Mouse (Mus musculus) midbrain, embryonic 15.5 days (tissue): ENCODE results near the gene Mdp1. TPM values are rescaled to one million over a fixed set of nuclear protein-coding genes. Genes with fewer than 3 reads are reported as not detected.

Experiments used
- ATAC-seq: fragments of 200-750 bp; cut with Nextera tagmentation; replicated peaks from 2 replicates; pipeline ENCODE4 v1.8.0; 2017; ENCODE audit warnings: moderate TSS enrichment
- H3K27ac ChIP-seq: fragments of 300-500 bp; sonication (generic); 2 replicates; pipeline ENCODE4 v1.5.1; 2015; ENCODE audit warnings: mild to moderate bottlenecking, inconsistent platforms
- H3K27me3 ChIP-seq: fragments of 300-500 bp; sonication (generic); replicated peaks from 2 replicates; pipeline ENCODE4 v1.6.1; 2015; ENCODE audit warnings: inconsistent platforms
- H3K36me3 ChIP-seq: fragments of 300-500 bp; sonication (generic); replicated peaks from 2 replicates; pipeline ENCODE4 v1.6.1; 2015; ENCODE audit warnings: inconsistent platforms
- H3K4me1 ChIP-seq: fragments of 300-500 bp; sonication (generic); 2 replicates; pipeline ENCODE4 v1.6.1; 2015; ENCODE audit warnings: inconsistent platforms
- H3K4me2 ChIP-seq: fragments of 300-500 bp; sonication (generic); 2 replicates; pipeline ENCODE4 v1.6.1; 2015; ENCODE audit warnings: inconsistent platforms, mild to moderate bottlenecking, moderate library complexity
- H3K4me3 ChIP-seq: fragments of 300-500 bp; sonication (generic); 2 replicates; pipeline ENCODE4 v1.5.1; 2015; ENCODE audit warnings: mild to moderate bottlenecking, inconsistent platforms
- H3K9ac ChIP-seq: fragments of 300-500 bp; sonication (generic); 2 replicates; pipeline ENCODE4 v1.6.1; 2015; ENCODE audit warnings: mild to moderate bottlenecking, inconsistent platforms
- H3K9me3 ChIP-seq: fragments of 300-500 bp; sonication (generic); 2 replicates; pipeline ENCODE4 v1.6.1; 2016; ENCODE audit warnings: inconsistent platforms
- WGBS: fragments of 180-500 bp; shearing (Covaris S2); methylation state at CpG from one replicate; pipeline ENCODE4 v1.1.7; 2015; ENCODE audit warnings: mixed read lengths; 5-methylcytosine and 5-hydroxymethylcytosine counted together
- polyA plus RNA-seq: library from polyadenylated mRNA; unstranded; fragments of >200 nt; fragmentation: Nextera tagmentation; extraction: Ambion mirVana; gene quantifications from 2 replicates; pipeline ENCODE4 v1.2.1, GENCODE M21; 2015

The Mdp1 gene
- polyA plus RNA-seq, 1 experiment from 2014 or later: 77.1 TPM

GRCm38 (mm10) chr14:55640816-55641215, 19.5 kb downstream of the Mdp1 start:
- Histone ChIP-seq H3K36me3 (peaks cover 31% of the 10 kb centered on the region), H3K4me1 (peaks cover 30% of the 10 kb centered on the region), H3K27ac (no peak overlapping the region), H3K4me3 (no peak overlapping the region), H3K27me3 (no peaks in the 10 kb centered on the region), H3K4me2 (no peak overlapping the region), H3K9ac (no peak overlapping the region; the same call in 1 of the 2 replicates), H3K9me3 (no peaks in the 10 kb centered on the region)
- WGBS: 96% methylated on average over 14 of the region's 14 CpGs
- ATAC-seq: no peak

GRCm38 (mm10) chr14:55637795-55638194, 22.5 kb downstream of the Mdp1 start, which contains the start of gene Gm49378:
TSS of gene Gm49378 (minus strand) at chr14:55637895.
- Histone ChIP-seq H3K36me3 (peaks cover 40% of the 10 kb centered on the region), H3K27me3 (no peaks in the 10 kb centered on the region), H3K27ac (no peak within 1 kb of the TSS), H3K4me1 (peaks cover 27% of the 10 kb centered on the region), H3K4me3 (no peak within 1 kb of the TSS), H3K4me2 (no peak within 1 kb of the TSS), H3K9ac (no peak within 1 kb of the TSS), H3K9me3 (no peaks in the 10 kb centered on the region)
- ATAC-seq: no peak
- 95% methylated on average over 9 of the region's 9 CpGs for WGBS

- H3K36me3 ChIP-seq: peaks cover 55% of the 10 kb centered on the region
- WGBS: 1% methylated on average over 32 of the region's 33 CpGs
- H3K27ac ChIP-seq: peak within 1 kb of the TSS; percentile 78
Measured at GRCm38 (mm10) chr14:55635523-55636007, 24.7 kb downstream of the Mdp1 start, which contains the start of gene Ipo4. TSS of gene Ipo4 (minus strand) at chr14:55635957.

GRCm38 (mm10) chr14:55634874-55635522, 25.3 kb downstream of the Mdp1 start:
- no peaks in the 10 kb centered on the region for H3K9me3 ChIP-seq
- WGBS: 3% methylated on average over 23 of the region's 23 CpGs
- no peaks in the 10 kb centered on the region for H3K27me3 ChIP-seq
- peak overlapping the region; percentile 66 for H3K4me3 ChIP-seq
- H3K36me3 ChIP-seq: peaks cover 56% of the 10 kb centered on the region
- H3K9ac ChIP-seq: peak overlapping the region; percentile 72
- H3K4me2 ChIP-seq: peak overlapping the region; percentile 90
- ATAC-seq: peak; percentile 79
- peaks cover 20% of the 10 kb centered on the region for H3K4me1 ChIP-seq
- H3K27ac ChIP-seq: peak overlapping the region; percentile 78

More at GRCm38 (mm10) chr14:55635523-55636007, 24.7 kb downstream of the Mdp1 start, which contains the start of gene Ipo4:
- no peaks in the 10 kb centered on the region for H3K27me3 ChIP-seq
- peaks cover 20% of the 10 kb centered on the region for H3K4me1 ChIP-seq
- peak within 1 kb of the TSS; percentile 72 for H3K9ac ChIP-seq
- H3K9me3 ChIP-seq: no peaks in the 10 kb centered on the region
- peak within 1 kb of the TSS; percentile 90 for H3K4me2 ChIP-seq
- ATAC-seq: peak; percentile 93
- H3K4me3 ChIP-seq: peak within 1 kb of the TSS; percentile 66

- no peak for ATAC-seq
- H3K4me3 ChIP-seq: no peak overlapping the region
- H3K4me2 ChIP-seq: no peak overlapping the region
- no peak overlapping the region for H3K27ac ChIP-seq
- H3K9me3 ChIP-seq: no peaks in the 10 kb centered on the region
- 62% methylated on average over 5 of the region's 5 CpGs for WGBS
- H3K36me3 ChIP-seq: peaks cover 83% of the 10 kb centered on the region
- H3K9ac ChIP-seq: no peak overlapping the region
- peaks cover 5% of the 10 kb centered on the region; the same call in 1 of the 2 replicates for H3K4me1 ChIP-seq
- no peaks in the 10 kb centered on the region for H3K27me3 ChIP-seq
Measured at GRCm38 (mm10) chr14:55629312-55629711, 31.0 kb downstream of the Mdp1 start.

- Histone ChIP-seq H3K27ac (no peak overlapping the region), H3K4me2 (no peak overlapping the region), H3K36me3 (peaks cover 78% of the 10 kb centered on the region), H3K4me3 (no peak overlapping the region), H3K9me3 (no peaks in the 10 kb centered on the region), H3K9ac (no peak overlapping the region), H3K4me1 (no peaks in the 10 kb centered on the region), H3K27me3 (no peaks in the 10 kb centered on the region)
- no peak for ATAC-seq
- WGBS: 95% methylated on average over 27 of the region's 27 CpGs
Measured at GRCm38 (mm10) chr14:55628077-55628827, 32.1 kb downstream of the Mdp1 start.

GRCm38 (mm10) chr14:55618486-55619195, 41.7 kb downstream of the Mdp1 start:
- Histone ChIP-seq H3K27me3 (no peaks in the 10 kb centered on the region), H3K9ac (no peak overlapping the region), H3K4me1 (no peaks in the 10 kb centered on the region), H3K36me3 (no peaks in the 10 kb centered on the region), H3K4me2 (peak overlapping the region; percentile 31), H3K27ac (no peak overlapping the region), H3K4me3 (peak overlapping the region; percentile 24), H3K9me3 (no peaks in the 10 kb centered on the region)
- WGBS: 58% methylated on average over 22 of the region's 22 CpGs
- ATAC-seq: no peak

- Histone ChIP-seq H3K4me1 (no peaks in the 10 kb centered on the region), H3K27ac (no peak within 1 kb of the TSS), H3K36me3 (no peaks in the 10 kb centered on the region), H3K27me3 (no peaks in the 10 kb centered on the region), H3K9me3 (no peaks in the 10 kb centered on the region), H3K9ac (no peak within 1 kb of the TSS), H3K4me3 (peak within 1 kb of the TSS; percentile 24), H3K4me2 (peak within 1 kb of the TSS; percentile 31)
- 21% methylated on average over 21 of the region's 21 CpGs for WGBS
- ATAC-seq: peak; percentile 77
Measured at GRCm38 (mm10) chr14:55617822-55618221, 42.5 kb downstream of the Mdp1 start, which contains the start of gene Rec8. TSS of gene Rec8 (plus strand) at chr14:55618037.

GRCm38 (mm10) chr14:55616844-55617243, 43.5 kb downstream of the Mdp1 start:
- no peaks in the 10 kb centered on the region for H3K9me3 ChIP-seq
- ATAC-seq: no peak
- 94% methylated on average over 2 of the region's 2 CpGs for WGBS
- no peak overlapping the region for H3K27ac ChIP-seq
- H3K9ac ChIP-seq: no peak overlapping the region
- no peak overlapping the region for H3K4me3 ChIP-seq
- no peak overlapping the region for H3K4me2 ChIP-seq
- H3K4me1 ChIP-seq: no peaks in the 10 kb centered on the region
- no peaks in the 10 kb centered on the region for H3K27me3 ChIP-seq
- H3K36me3 ChIP-seq: no peaks in the 10 kb centered on the region

- no peak overlapping the region for H3K4me3 ChIP-seq
- H3K27ac ChIP-seq: no peak overlapping the region
- no peaks in the 10 kb centered on the region for H3K36me3 ChIP-seq
- no peaks in the 10 kb centered on the region for H3K27me3 ChIP-seq
- no peaks in the 10 kb centered on the region for H3K4me1 ChIP-seq
- 60% methylated on average over 2 of the region's 2 CpGs for WGBS
- no peak for ATAC-seq
- no peak overlapping the region for H3K4me2 ChIP-seq
- no peaks in the 10 kb centered on the region for H3K9me3 ChIP-seq
- H3K9ac ChIP-seq: no peak overlapping the region
Measured at GRCm38 (mm10) chr14:55615876-55616275, 44.4 kb downstream of the Mdp1 start.

- no peak overlapping the region for H3K4me3 ChIP-seq
- no peak overlapping the region for H3K27ac ChIP-seq
- H3K9me3 ChIP-seq: no peaks in the 10 kb centered on the region
- 81% methylated on average over 7 of the region's 7 CpGs for WGBS
- peaks cover 3% of the 10 kb centered on the region; the same call in 1 of the 2 replicates for H3K36me3 ChIP-seq
- no peaks in the 10 kb centered on the region for H3K4me1 ChIP-seq
- no peaks in the 10 kb centered on the region for H3K27me3 ChIP-seq
- H3K4me2 ChIP-seq: no peak overlapping the region
- H3K9ac ChIP-seq: no peak overlapping the region
- no peak for ATAC-seq
Measured at GRCm38 (mm10) chr14:55614565-55615178, 45.6 kb downstream of the Mdp1 start.
